8 mouse cellular contexts compared by ENCODE assay signal in the genomic region with DNA sequence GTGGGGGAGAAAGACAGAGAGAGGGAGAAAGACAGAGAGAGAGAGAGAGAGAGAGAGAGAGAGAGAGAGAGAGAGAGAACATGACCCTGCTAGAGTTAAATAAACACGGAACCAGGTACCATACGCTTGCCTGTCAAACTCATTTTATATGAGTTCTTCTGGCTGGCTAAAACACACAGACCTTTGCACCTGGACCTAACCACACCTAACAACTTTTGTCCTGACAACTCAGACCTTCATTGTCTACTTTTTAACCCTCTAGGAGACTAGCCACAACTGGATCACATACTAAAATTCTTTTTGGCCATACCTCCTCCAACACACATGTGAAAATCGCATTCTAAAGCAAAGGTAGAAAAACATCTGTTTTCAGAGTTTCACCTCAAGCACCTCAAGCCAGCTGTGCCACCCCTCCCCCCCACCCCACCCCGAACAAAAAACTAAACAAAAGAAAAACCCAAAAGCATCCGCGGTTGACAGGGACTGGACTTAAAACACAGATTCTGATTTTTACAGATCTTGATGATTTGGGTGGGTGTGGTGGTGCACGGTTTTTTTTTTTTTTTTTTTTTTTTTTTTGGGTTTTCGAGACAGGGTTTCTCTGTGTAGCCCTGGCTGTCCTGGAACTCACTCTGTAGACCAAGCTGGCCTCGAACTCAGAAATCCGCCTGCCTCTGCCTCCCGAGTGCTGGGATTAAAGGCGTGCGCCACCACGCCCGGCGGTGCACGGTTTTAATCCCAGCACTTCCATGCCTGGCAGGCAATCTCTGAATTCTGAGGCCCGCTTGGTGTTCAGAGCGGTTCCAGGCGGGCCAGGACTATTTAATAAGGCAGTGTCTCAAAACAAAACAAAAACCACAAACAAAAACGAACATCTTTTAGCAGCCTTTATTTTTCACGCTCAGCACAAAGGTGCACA. TPM values are rescaled to one million over a fixed set of nuclear protein-coding genes. Genes with fewer than 3 reads are reported as not detected.
DNase-seq lines count a peak whose midpoint lies in the region; ATAC-seq and TF ChIP-seq lines count a peak whose summit lies in the region.

No protein-coding gene starts in this region.

- H3K9ac ChIP-seq in lung, postnatal 0 days (replicated peaks; ENCODE audit: low read depth), result peak overlapping the region; percentile 96
- H3K9ac ChIP-seq in limb, embryonic 11.5 days (ENCODE audit: low read length), result peak overlapping the region; percentile 9; the same call in 1 of the 2 replicates

- ATAC-seq in lung, postnatal 0 days, result no peak
- ATAC-seq in limb, embryonic 11.5 days (ENCODE audit: insufficient number of reproducible peaks, low FRiP score, low TSS enrichment, low read depth), result peak; percentile 4; the same call in 1 of the 2 replicates

- H3K9me3 ChIP-seq in lung, postnatal 0 days (ENCODE audit: low read length), result no peaks in the 10 kb centered on the region
- H3K9me3 ChIP-seq in forebrain, embryonic 10.5 days, result no peaks in the 10 kb centered on the region
- no peaks in the 10 kb centered on the region for H3K9me3 ChIP-seq in limb, embryonic 11.5 days (ENCODE audit: control insufficient read depth, low read length)

- no peaks in the 10 kb centered on the region for H3K36me3 ChIP-seq in lung, postnatal 0 days (ENCODE audit: insufficient read depth, low read length)
- H3K36me3 ChIP-seq in forebrain, embryonic 10.5 days (replicated peaks), result peaks cover 10% of the 10 kb centered on the region
- no peaks in the 10 kb centered on the region for H3K36me3 ChIP-seq in limb, embryonic 11.5 days (ENCODE audit: control insufficient read depth, insufficient read depth, low read length)
- peaks cover 7% of the 10 kb centered on the region for H3K36me3 ChIP-seq in small intestine, adult 2 months (ENCODE audit: control insufficient read depth, insufficient read depth, low read length)

- no peak for TF ChIP-seq EP300 in lung, postnatal 0 days (IDR thresholded peaks at IDR 0.05)

- H3K4me3 ChIP-seq in lung, postnatal 0 days (ENCODE audit: low read depth, low read length), result peak overlapping the region; percentile 84
- H3K4me3 ChIP-seq in forebrain, embryonic 10.5 days, result peak overlapping the region; percentile 84
- H3K4me3 ChIP-seq in limb, embryonic 11.5 days (ENCODE audit: low read depth, low read length), result peak overlapping the region; percentile 90
- peak overlapping the region; percentile 82 for H3K4me3 ChIP-seq in small intestine, adult 2 months (ENCODE audit: low read depth, low read length)

- H3K4me1 ChIP-seq in lung, postnatal 0 days (ENCODE audit: insufficient read depth, low read depth, low read length), result 0 out of 2 replicates have a peak, but pooled peaks cover 3% of the 10 kb centered on the region
- H3K4me1 ChIP-seq in forebrain, embryonic 10.5 days, result peaks cover 22% of the 10 kb centered on the region
- 0 out of 2 replicates have a peak, but pooled peaks cover 5% of the 10 kb centered on the region for H3K4me1 ChIP-seq in limb, embryonic 11.5 days (ENCODE audit: control insufficient read depth, insufficient read depth, low read length)
- H3K4me1 ChIP-seq in small intestine, adult 2 months (ENCODE audit: control insufficient read depth, insufficient read depth, insufficient read length, low read length), result peaks cover 8% of the 10 kb centered on the region; the same call in 1 of the 2 replicates

- peak overlapping the region; percentile 99 for H3K27ac ChIP-seq in lung, postnatal 0 days (ENCODE audit: low read length)
- H3K27ac ChIP-seq in forebrain, embryonic 10.5 days, result peak overlapping the region; percentile 98
- peak overlapping the region; percentile 97; the same call in 1 of the 2 replicates for H3K27ac ChIP-seq in limb, embryonic 11.5 days (replicated peaks; ENCODE audit: low read depth, low read length)
- H3K27ac ChIP-seq in small intestine, adult 2 months (ENCODE audit: insufficient read depth, low read depth, low read length), result peak overlapping the region; percentile 96

- H3K4me2 ChIP-seq in lung, postnatal 0 days (replicated peaks; ENCODE audit: low read depth, low read length), result peak overlapping the region; percentile 72
- peak overlapping the region; percentile 75; the same call in 1 of the 2 replicates for H3K4me2 ChIP-seq in limb, embryonic 11.5 days (ENCODE audit: low read depth, severe bottlenecking)

- no peak for TF ChIP-seq CTCF in lung, postnatal 0 days (IDR thresholded peaks at IDR 0.05)
- TF ChIP-seq CTCF in small intestine, adult 2 months (IDR thresholded peaks at IDR 0.05; ENCODE audit: extremely low read depth, insufficient read length, insufficient replicate concordance, low read depth, low read length), result no peak

- no peaks in the 10 kb centered on the region for H3K27me3 ChIP-seq in lung, postnatal 0 days (replicated peaks; ENCODE audit: insufficient read depth, low read length)
- H3K27me3 ChIP-seq in forebrain, embryonic 10.5 days (ENCODE audit: poor library complexity, severe bottlenecking), result no peaks in the 10 kb centered on the region
- no peaks in the 10 kb centered on the region for H3K27me3 ChIP-seq in limb, embryonic 11.5 days (ENCODE audit: control insufficient read depth, insufficient read depth, low read length)
- no peaks in the 10 kb centered on the region for H3K27me3 ChIP-seq in small intestine, adult 2 months (ENCODE audit: control insufficient read depth, insufficient read depth, low read length)

- WGBS in lung, postnatal 0 days, result 17% methylated on average over 18 of the region's 22 CpGs
- 25% methylated on average over 21 of the region's 22 CpGs for WGBS in forebrain, embryonic 10.5 days
- WGBS in limb, embryonic 11.5 days, result 18% methylated on average over 20 of the region's 22 CpGs
- WGBS in small intestine, adult 2 months, result 6% methylated on average over 21 of the region's 22 CpGs

- DNase-seq in lung, postnatal 0 days (ENCODE audit: low spot score), result peak; percentile 10
- DNase-seq in lung, postnatal 36 days, result no peak
- DNase-seq in forebrain, embryonic 10.5 days (ENCODE audit: extremely low spot score, low spot score), result no peak
- no peak for DNase-seq in limb, embryonic 11.5 days (ENCODE audit: low spot score)
- DNase-seq in layer of hippocampus, postnatal 10 days (ENCODE audit: low spot score in 2 of 2), result no peak
- DNase-seq in Muller cell, postnatal 12 days (ENCODE audit: inconsistent ontology term), result no peak
- no peak for DNase-seq in testis, postnatal 10 days (ENCODE audit: low spot score)

- no peak for TF ChIP-seq POLR2A in small intestine, adult 2 months (IDR thresholded peaks at IDR 0.05; ENCODE audit: low read depth, low read length)

RNA-seq across cellular contexts. Expression of gene Rnf103, which starts 0.7 kb away (rescaled TPM):
- 17.7 and 18.9 TPM in 2 replicates for polyA plus RNA-seq in lung, postnatal 0 days (2015; fragmentation: Nextera tagmentation; extraction: Ambion mirVana)
- polyA plus RNA-seq in forebrain, embryonic 10.5 days (2016; fragmentation: Nextera tagmentation; extraction: Ambion mirVana), result 9.0 and 9.6 TPM in 2 replicates
- polyA plus RNA-seq in limb, embryonic 11.5 days (2014; fragmentation: Nextera tagmentation; extraction: Ambion mirVana), result 13.7 and 14.4 TPM in 2 replicates
- polyA plus RNA-seq in small intestine, adult 2 months (2012; rRNA removed), result 22.1 and 67.6 TPM in 2 replicates
- total RNA-seq in layer of hippocampus, postnatal 10 days (2021), result 10 to 100 TPM; 48.5 to 52.0 TPM

RNA-seq across cellular contexts. Expression of gene Chmp3, which starts 50.6 kb away (rescaled TPM):
- polyA plus RNA-seq in lung, postnatal 0 days (2015; fragmentation: Nextera tagmentation; extraction: Ambion mirVana), result 82.5 and 83.4 TPM in 2 replicates
- polyA plus RNA-seq in forebrain, embryonic 10.5 days (2016; fragmentation: Nextera tagmentation; extraction: Ambion mirVana), result 45.8 and 46.6 TPM in 2 replicates
- polyA plus RNA-seq in limb, embryonic 11.5 days (2014; fragmentation: Nextera tagmentation; extraction: Ambion mirVana), result 51.7 and 52.8 TPM in 2 replicates
- 11.7 and 19.6 TPM in 2 replicates for polyA plus RNA-seq in small intestine, adult 2 months (2012; rRNA removed)
- 10 to 100 TPM; 78.2 to 78.8 TPM for total RNA-seq in layer of hippocampus, postnatal 10 days (2021)

RNA-seq across cellular contexts. Expression of gene Rmnd5a, which starts 52.6 kb away (rescaled TPM):
- 12.5 and 13.0 TPM in 2 replicates for polyA plus RNA-seq in lung, postnatal 0 days (2015; fragmentation: Nextera tagmentation; extraction: Ambion mirVana)
- 8.4 and 9.1 TPM in 2 replicates for polyA plus RNA-seq in forebrain, embryonic 10.5 days (2016; fragmentation: Nextera tagmentation; extraction: Ambion mirVana)
- 10.7 and 12.2 TPM in 2 replicates for polyA plus RNA-seq in limb, embryonic 11.5 days (2014; fragmentation: Nextera tagmentation; extraction: Ambion mirVana)
- polyA plus RNA-seq in small intestine, adult 2 months (2012; rRNA removed), result 4.9 and 12.5 TPM in 2 replicates
- total RNA-seq in layer of hippocampus, postnatal 10 days (2021), result 10 to 100 TPM; 69.4 to 74.7 TPM
